Mouse (Mus musculus) retina, adult 2 months (tissue): ENCODE data around the gene Tcf12.

Experiments
- DNase-seq: peaks from one replicate; pipeline ENCODE4 v3.0.0-alpha.2; 2012; ENCODE audit warnings: low read depth, low spot score

Tcf12 gene

DNA sequence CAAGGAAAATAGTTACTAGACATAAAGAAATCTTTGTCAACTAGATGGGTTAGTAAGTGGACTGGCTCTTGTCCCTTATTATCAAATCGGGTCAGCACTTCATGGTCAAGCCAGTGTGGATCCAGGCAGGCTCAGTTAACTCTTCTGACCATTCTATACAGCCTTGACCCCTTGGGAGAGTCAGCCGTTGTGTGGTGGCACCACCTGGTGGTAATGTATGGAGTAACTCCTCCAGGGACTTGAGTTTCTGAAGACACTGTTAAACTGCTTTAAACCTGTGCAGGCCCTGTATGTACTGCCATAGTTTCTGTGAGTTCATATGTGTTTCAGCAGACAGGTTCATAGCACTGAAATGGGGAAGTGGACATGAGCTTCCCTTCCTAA, 305.3 kb downstream of the Tcf12 start:
- peak; percentile 54 for DNase-seq

DNA sequence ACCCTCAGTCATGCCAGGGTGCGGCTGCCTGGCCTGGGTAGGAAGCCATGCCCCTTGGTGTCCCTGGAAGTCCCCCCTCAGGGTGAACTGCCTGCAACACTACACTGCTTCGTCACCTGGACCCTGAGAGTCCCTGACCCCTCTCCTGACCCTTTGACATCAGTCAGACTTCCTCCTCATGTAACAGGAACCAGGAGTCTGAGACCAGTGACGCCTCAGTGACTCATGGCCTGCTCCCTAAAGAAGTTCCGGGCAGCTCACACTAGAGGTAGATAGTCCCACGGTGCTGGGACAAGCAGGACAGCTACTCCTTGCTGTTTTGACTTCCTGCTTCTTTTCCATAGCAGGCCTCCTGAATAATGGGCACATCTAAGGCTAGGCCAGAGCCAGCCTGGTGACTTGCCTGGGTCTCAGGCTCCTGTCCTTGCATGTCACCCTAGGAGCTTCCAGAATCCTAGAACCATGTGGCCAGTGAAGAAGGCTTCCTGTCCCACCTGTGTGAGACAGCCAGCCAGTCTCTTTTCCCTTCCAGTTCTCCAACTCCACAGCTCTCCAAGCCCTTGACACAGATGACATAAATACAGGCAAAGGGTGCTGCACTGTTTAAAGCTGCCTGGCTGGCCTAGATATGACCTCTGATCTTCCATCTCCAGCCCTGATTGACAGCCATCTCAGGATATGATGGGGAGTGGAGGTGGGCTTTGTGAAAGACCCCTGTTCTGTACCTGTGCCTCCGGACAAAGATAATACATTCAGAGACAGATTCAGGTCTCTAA, 305.8 kb downstream of the Tcf12 start:
- no peak for DNase-seq

DNA sequence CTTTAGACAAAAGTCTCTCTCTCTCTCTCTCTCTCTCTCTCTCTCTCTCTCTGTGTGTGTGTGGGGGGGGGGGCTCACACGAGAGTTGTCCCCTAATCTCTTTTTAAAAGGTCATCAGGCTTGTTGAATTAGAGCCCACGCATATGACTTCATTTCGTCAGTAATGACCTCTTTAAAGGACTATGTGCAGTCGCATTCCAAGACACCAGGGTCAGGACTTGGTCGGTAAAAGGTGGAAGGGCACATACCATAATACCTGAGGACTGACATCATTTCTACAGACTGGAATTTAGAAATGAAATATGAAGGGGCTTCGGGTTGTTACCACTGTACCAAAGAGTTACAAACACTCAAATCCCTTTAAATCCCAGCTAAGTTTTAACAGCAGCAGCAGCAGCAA, 307.6 kb downstream of the Tcf12 start:
- DNase-seq: no peak

DNA sequence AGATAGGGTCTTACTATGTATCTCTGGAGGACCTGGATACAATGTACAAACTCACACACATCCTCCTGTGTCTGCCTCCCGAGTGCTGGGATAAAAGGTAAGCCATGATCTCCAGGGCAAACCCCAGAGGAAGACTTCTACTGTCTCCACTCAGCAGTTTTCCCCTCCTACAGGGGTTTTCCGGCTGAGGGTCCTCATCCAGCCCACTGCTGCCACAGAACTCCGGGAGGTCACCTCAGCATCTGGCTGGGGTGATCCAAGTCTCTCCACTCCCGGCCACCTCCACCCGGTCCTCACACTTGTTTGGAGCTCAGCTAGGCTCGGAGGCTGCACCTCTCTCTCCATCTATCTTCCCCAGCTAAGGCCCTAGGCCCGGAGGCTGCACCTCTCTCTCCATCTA, 308.4 kb downstream of the Tcf12 start:
- no peak for DNase-seq

DNA sequence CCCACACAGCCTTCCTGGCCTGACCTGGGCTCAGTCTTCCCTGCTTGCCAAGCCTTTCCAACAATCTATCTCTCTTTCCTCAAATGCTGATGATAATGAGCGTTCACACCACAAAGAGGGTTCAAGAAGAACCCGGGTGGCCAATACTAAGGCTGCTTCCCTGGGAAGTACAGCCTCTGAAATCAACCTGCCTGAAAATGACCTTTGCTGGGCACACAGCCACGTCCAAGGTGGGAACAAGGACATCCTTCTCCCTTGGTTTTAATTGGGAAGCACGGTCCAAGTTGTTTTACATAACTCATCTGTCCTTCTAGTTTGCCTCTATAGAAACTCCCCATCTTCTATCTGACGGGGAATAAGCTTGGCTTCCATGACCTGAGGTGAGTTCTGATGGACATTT, 312.1 kb downstream of the Tcf12 start:
- no peak for DNase-seq

DNA sequence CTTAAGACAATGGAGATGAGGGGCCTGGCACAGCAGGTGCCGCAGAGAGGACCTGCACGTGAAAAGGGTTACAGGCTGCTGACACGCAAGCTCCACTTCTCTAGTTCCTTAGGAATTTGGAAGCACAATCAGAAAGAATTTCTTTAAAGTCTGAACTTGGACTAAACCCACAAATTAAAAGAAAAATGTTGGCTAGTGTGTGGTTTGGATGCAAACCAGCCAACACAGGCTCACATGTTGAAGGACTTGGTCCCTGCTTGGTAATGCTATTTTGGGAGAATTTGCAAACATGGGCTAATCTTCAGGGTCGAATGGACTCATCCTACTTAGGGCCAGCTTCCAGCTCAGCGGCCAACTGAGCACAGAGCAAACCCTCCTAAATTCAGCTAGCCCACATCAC, 313.5 kb downstream of the Tcf12 start:
- DNase-seq: no peak
